Mouse (Mus musculus) forelimb bud, embryonic 11.5 days (tissue): ENCODE measurements around the gene Epha2.
A peak's percentile ranks its signal among the peaks of the same experiment; 100 is the strongest.

Experiments
- DNase-seq: peaks from one replicate; pipeline ENCODE4 v3.0.0-alpha.2; 2012; ENCODE audit warnings: low read depth, low spot score

Gene Epha2

DNA sequence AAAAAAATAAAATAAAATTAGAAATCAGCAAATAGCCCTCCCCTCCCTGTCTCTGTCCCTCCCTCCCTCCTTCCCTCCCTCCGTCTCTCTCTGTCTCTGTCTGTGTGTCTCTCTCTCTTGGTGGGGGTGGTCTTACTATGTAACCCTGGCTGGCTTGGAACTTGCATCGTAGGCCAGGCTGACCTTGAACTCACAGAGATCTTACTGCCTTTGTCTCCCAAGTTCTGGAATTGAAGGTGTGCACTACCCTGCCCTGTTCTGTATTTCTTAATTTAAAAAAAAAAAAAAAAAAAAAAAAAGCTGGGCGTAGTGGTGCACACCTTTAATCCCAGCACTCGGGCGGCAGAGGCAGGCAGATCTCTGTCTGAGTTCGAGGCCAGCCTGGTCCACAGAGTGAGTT, 21.3 kb upstream of the Epha2 start:
- no peak for DNase-seq

DNA sequence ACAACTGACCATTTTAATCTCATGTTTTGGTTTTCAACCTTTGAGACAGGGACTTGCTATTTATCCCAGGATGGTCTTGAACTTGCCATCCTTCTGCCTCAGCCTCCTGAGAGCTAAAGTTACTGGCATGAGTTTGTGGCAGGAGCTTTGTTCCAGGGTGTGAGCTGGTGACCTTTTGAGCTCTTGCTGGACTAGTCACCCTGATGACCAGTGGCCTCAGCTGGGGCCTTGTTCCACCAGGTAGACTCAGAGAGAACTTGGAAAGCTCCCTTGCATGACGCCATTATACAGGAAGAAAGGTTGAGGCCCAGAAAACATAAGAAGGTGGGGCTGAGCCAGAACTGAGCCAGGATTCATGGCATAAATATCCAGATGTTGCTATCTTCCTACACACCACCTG, 20.6 kb upstream of the Epha2 start:
- DNase-seq = no peak

DNA sequence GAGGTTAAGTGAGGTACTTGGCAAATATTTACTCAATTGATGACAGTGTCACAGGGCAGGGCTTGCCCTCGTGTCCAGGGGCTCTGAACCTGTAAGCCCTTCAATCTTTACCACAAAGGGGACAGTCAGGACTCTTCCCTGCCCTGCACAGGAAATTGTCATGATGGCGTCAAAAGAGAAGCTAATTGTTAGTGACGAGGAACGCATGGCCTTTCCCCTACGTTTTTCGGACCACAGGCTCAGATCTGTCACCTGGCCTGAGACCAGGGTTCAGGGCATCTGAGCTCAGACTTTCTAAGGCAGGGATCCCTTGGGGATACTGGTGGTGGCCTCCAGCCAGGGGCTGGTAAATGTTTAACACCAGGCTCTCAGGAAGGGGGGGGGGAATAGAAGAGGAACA, 19.9 kb upstream of the Epha2 start:
- no peak for DNase-seq

DNA sequence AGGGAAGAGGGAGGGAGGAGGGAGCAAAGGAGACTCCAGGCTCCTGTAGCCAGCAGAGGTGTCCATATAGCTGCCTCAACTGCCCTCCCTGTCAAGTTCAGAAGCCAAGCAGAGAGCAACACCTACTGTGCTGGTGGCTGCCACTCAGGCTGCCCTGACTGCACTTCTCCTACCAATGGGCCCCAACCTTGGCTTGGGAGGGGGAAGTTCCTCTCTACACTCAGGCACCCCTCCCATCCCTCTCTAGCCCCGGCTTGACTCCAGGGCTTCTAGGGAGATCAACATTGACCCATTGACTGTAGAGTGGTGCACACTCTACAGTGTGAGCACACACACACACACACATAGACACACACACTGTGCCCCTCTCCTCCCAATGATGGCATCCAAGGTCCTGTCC, 19.5 kb upstream of the Epha2 start:
- DNase-seq = no peak

DNA sequence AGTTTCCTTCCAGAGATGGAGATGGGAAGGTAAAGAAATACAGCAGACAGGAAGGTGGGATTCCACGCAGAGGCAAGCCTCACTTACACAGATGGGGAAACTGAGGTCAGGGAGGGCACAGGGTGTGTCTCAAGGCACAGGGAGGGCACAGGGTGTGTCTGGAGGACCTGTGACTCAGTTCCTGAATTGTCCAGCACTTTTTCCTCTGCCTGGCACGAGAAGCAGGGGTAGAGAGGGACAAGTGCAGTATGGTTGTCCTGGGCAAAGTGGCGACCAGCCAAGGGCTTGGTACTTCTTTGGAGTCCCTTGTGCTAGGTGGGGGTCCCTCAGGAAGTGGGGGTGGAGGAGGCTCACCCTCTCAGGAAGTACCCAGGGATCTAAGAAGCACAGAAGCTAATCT, 19.0 kb upstream of the Epha2 start:
- DNase-seq = no peak

DNA sequence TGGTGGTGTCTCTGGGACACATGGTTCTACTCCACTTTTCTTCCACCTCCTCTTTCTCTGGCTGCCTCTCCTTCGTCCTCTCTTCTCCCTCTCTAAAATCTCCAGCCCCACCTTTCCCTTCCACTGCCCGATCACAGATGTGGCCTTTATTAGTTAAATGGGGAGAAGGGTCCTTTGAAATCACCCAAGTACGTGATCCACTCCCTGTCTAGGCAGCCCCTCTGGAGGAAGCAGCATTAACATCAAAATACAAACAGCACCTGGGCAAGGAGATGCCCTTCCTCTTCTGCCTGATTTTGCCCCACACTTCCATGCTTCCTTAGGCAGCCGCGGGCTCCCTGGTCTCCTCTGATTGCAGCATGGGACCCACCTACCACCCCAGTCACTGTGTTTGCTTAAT, 18.4 kb upstream of the Epha2 start:
- DNase-seq = no peak

DNA sequence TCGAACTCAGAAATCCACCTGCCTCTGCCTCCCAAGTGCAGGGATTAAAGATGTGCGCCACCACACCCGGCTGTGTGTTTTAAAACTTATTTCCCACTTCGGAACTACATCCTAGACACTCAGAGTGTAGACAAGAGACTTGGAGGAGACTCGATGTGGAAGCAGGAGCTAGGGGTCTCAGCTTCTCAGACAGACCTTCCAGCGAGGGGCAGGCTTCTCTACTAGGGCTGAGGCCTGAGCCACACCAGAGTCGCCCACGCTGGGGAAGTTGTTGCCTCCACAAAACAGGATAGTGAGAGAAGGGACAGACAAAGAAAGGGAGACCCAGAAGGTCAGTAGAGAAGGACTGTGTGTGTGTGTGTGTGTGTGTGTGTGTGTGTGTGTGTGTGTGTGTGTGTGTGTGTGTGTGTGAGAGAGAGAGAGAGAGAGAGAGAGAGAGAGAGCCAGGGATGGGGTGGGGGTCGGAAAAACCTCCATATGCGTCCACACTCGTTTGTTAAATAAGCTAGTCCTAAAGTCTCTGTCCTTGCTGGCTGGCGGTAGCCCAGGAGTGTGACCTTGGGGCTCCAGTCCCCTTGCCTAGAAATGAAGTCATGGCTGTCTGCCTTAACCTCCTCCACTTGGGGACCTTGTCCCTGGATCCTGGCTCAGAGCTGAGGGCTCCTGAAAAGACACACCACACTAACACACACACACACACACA, 17.7 kb upstream of the Epha2 start:
- DNase-seq = no peak

DNA sequence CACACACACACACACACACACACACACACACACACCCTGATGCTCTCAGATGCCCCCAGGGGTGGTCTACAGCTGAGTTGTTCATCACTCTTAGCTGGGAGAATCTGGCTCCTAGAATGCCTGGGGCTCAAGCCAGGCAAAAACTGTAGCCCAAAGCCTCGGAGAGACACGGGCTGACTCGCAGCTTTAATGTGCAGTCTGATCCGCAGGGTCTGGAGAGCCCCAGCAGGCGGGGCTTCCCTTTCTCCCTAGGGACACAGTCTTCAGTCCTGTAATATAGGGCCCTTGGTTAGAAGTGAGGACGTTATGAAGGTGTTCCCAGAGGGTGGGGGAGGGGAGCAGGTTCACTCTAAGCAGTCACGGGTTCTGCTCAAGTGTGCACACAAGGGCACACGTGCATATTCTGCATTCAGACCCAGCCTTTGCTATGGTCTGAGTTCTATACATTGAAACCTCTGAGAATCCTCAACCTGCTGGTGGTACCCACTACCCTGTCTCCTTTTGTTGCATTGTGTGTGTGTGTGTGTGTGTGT, 17.1 kb upstream of the Epha2 start:
- DNase-seq = no peak

DNA sequence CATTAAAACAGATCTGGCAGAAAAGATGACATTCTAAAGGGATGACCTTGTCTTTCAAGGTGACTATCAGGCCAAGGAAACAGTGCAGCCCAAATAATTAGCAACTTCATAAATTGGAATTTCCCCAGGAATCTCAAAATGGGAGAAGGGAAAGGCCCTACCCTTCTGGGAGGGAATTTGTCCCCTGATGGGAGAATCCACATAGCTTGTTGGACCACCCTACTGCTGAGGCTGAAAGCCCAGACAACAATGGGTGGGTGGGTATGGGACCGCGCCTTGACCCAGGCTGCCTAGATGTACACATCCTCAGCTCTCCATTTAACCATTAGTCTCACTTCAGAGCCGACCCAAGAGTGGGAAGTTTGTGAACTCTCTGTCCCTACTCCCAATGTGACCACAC, 16.6 kb upstream of the Epha2 start:
- no peak for DNase-seq

DNA sequence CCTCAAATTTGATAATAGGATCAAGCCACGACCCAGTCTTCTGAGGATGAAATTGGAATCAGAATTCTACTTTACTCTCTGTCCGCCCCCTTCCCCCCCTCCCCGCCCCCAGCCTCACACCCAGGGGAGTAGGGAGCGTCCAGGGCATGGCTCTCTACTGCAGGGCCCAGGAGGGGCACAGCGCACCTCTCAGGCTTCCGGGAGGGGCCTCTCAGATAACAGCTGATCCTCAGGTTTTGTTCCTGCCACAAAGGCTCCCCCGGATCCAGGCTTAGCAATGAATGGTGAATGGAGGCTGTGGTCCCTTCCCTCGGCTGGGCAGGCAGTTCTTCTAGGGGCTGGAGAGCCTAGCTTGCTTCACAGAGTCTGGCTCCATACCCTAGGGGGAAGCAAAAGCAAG, 15.9 kb upstream of the Epha2 start:
- DNase-seq = no peak

DNA sequence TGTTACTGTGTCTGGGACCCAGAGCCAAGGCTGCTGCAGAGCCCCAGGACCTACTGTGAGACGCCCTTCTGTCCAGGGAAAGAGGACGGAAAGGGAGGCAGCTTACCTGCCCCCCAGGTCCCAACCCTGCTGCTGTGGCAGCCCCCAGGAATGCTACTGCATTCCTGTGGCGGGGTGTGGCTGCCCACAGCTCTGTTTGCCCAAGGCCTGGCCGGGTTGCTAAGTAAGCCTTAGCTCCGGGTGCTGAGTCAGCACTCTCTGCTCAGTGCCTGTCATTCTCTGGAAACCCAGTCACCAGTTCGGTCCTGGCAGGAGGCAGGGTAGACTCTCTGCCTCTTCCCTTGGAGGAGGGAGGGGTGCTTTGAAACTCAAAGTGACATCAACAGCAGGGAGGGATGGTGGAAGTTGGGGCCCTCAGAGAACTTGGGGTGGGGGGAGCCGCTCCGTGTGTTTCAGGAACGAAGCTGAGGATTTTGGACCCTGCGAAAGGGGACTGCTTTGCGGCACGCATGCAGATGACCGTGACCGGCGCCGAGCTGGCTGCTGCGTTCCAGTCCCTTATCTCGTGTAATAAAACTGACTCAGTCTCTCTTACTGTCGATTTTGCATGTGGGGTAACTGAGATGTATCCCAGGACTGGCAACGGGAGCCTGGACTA, 14.1 kb upstream of the Epha2 start:
- no peak for DNase-seq

DNA sequence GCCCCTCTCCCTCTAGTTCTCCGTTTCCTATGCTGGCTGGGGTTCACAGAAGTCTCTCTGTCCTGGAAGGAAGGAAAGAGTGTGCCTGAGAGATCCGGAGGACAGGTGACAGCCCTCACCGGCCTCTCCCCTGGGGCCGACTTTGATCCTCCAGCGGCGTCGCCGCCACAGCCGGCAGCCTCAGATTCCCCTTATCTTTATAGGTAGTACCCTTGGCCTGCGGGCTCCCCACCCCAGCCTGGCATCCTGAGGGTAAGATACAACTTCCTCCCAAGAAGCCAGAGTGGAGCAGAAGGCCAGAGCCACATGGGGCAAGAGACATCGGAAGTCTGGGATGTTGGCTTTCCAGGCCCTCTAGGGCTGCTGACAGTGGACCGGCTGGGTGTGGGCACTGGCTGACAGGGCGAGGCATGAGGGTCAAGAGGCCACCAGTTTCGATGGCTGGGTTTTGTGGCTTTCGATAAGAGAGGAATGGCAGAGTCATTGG, 13.5 kb upstream of the Epha2 start:
- no peak for DNase-seq

DNA sequence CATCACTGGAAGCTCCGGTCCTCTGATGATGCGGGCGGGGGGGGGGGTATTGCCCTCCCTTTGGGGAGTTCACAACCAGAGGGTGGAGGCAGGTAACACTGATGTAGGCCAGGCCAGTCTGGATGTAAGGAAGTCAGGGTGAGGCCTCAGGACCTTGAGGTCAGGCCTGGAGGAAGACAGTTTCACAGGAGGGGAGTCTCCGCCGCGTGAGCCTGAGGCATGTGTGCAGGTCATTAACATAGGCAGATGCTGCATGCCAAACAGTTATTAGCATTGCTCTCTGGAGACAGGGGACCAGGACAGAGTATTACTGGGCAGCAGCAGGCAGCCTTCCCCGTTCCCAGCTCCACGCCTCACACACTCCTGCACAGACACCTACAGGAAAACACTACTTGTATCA, 12.9 kb upstream of the Epha2 start:
- no peak for DNase-seq

DNA sequence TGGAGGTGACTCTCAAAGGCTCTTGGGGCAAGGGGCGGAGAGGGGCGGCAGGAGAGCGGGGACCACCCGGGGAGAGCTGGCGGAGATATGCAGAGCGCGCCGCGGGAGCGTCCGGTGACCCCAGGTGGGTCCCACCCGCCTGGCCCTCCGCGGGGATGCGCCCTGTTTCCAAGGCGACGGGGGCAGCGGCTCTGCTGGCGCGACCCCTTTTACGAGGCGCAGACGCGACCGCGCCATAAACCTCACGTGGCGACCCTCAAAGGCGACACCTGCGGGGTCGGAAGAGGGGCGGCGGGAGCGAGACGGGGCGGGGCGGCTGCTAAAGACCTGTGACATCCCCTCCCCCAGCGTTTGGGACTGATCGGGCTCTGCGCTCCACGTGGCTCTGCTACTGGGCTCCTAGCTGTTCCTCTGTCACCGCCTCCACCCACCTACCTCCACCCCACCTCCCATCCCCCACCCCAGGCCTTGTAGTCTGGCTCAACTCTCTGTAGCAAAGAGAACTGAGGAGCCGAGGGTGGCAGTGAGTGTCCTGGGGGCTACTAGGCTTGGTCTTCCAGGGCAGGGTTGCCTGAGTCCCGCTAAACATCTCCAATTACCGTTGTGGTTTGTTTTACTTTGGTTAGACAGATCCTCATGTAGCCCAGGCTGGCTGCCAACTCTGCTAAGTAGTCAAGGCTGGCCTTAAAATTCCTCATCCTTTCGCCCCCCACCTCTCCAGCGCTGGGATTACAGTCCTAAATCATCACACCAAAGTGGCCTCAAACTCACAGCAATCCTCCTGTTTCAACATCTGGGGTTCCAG, 9.3 kb upstream of the Epha2 start:
- peak; percentile 74 for DNase-seq

DNA sequence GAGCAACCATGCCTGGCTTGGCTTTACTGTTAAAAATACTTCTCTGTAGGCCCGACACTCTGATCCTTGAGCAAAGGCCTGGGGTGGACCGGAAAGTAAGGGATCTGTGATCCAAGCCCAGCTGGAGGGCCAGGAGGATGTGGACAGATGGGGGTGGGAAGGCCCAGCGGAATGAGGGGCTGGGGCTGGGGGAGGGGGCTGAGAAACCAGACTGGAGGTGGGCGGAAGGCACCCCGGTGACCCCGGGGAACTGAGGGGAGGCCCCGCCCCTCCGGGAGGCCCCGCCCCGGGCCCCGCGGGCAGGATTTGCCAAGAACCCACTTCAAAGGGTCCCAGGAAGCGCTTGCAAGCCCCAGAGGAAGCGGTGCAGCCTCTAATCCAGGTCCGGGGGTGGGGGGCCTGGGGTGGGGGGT, 5.3 kb upstream of the Epha2 start:
- no peak for DNase-seq

DNA sequence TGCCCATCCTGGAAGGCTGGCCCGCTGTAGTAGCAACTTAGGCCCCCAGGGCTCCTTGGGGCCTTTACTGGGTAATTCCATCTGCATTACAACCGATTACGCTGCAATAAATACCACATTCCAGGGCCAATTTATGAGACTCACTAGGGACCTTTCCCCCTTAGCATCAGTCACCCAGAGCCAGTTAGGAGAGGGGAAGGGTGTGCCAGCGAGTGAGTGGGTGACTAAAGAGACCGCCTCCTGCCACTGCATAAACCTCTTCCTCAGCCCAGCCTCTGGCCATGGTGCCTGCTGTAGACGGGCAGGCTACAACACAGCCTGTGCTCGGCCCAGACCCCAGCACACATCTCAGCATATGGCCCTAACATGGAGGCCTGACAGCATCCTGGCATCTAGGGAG, 3.1 kb upstream of the Epha2 start:
- DNase-seq = no peak

DNA sequence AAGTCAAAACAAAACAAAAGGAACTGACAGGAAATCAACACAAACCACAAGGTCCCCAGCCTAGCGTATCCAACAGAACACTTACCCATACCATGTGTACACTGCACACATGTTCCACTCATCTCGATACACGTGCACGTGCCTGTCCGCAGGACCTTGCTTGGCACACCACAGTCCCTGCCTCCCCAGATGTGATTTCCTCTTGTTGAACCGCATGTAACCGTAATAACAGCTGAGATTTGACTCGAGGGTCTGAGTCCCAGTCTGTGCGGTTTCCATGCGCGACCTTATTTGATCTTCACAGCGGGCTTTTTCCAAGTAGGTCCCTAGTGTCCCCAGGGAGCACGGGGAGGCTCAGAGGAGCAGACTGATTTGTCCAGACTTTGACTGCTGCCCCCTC, 1.7 kb upstream of the Epha2 start:
- DNase-seq = no peak

DNA sequence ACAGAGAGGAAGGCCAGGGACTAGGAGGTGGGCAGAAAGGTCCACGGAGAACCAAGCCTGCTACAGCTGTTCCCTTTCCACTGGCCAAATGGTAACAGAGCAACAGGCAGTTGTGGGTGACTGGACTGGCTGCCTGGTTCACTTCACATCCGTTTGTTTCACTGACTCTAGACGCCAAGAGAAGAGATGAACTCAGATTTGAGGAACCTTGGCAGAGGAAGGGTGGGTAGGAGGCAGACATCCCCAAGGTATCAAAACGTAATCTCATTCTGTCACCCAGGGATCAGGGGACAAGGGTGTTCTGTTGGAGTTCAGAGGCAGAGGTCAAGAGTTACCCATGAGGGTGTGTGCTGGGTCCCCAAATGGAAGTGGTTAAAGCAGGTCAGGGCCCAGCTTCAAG, 844 bp upstream of the Epha2 start:
- DNase-seq = no peak

DNA sequence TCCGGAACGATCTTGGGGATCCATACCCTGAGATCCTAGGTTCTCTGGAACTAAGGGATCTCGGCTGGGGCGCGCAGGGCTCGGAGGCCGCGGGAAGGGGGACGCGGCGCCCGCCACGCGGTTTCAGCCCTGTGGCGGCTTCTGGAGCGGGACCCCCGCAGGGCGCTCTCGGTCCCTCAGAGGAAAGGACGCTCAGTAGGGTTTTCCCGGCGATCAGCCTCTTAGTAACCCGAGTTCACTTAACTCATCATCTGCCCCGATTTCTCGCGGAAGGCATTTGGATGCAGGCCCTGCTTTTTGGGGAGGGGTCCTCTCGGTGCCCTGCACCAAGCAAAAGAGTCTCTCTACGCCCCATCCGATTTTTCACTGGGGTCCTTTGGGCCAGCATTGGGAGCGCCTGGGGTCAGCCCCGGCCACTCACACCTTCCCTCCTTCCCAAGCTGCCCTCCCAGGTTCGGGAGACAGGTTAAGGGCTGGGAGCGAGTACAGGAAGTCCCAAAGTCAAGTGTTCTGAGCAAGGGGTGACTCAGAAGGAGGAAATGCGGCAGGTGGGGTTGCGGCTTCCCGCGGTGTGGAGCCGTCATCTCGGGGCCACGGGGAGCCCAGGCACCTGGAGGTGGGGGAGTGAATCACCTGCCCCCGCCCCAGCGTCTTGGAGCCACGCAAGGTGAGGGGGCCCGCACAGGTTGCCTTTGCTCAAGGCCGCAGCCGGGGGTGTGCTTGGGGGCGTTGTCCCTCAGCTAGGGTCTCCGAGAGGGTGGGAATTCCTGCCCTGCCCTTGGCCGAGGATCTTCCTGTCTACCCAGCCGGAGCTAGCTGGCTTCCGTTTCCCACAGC, 769 bp downstream of the Epha2 start:
- no peak for DNase-seq

DNA sequence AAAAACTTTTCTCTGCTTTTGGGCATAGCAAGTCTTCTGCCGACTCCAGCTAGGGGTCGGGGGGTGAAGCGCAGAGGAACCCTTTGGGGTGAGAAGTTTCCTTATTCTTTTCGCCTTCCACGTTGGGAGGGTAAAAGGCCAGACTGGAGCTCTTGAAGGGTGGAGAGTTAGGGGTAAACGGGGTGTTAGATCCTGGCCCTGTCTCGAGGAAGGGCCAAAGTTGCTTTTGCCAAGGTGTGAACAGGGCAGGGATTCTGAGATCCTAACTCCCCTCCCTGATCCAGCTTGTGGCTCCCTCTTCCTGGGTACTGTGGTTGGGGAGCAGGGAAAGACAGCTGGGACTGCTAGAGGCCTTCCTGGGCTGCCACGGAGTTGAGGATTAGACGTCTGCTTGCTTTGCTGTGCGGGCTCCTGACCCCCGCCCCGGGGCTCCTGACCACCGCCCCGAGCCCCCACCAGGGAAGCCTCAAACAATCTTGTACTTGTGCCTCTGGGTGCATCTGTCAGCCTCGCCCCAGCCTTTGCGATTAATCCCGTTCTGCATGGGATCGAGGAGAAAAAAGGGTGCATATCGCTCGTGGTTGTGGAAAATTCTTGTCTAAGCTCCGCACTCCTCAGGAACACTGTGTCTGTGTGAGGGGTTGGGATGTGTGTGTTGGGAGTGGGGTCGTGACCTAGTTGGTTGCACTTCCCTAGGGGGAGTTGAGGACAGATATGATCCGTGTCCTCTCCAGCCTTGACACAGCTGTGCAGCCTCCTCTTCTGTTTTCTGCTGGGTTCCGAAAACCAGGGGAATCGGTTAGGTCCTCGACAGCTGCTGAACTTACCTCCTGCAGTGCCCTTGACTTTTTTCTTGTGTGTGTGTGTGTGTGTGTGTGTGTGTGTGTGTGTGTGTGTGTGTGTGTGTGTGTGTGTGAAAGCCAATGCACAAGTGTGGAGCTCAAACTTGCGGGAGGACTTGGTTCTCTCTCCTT, 1.7 kb downstream of the Epha2 start:
- DNase-seq = no peak
